Mouse (Mus musculus) monocyte, adult 5-6 weeks (primary cell): ENCODE data around the gene Mapk1ip1. TPM values are rescaled to one million over a fixed set of nuclear protein-coding genes. Genes with fewer than 3 reads are reported as not detected.

Experiments
- ATAC-seq: fragments of 153-309, 156-312 bp; replicated peaks from 2 replicates; pipeline ENCODE4 v1.8.0; 2017; ENCODE audit warnings: mild to moderate bottlenecking; ENCODE audit not compliant: low TSS enrichment, insufficient number of reproducible peaks, severe bottlenecking, poor library complexity, low FRiP score
- total RNA-seq: library from RNA; stranded (forward); fragments of 200-1000, 200-491, 200-594 nt; gene quantifications from 3 replicates; pipeline ENCODE4 v1.2.3, GENCODE M21; 2017

Mapk1ip1 gene
- total RNA-seq = 6.5 to 17.5 TPM (median 11.3 TPM) in 3 replicates

GRCm38 (mm10) chr7:138845544-138846391 lies at the start of gene Mapk1ip1, which contains the start of gene Ppp2r2d:
Gene Mapk1ip1, minus strand, starts transcription at chr7:138846273.
Gene Ppp2r2d, plus strand, starts transcription at chr7:138846079.
- peak; percentile 79 for ATAC-seq

GRCm38 (mm10) chr7:138885365-138886289 lies 39.6 kb upstream of the Mapk1ip1 start:
- peak; percentile 47; the same call in 1 of the 2 replicates for ATAC-seq

- no peak for ATAC-seq
These were observed 37.7 kb upstream of the Mapk1ip1 start for GRCm38 (mm10) chr7:138883724-138884123.

- ATAC-seq = no peak
These were observed 29.0 kb upstream of the Mapk1ip1 start for GRCm38 (mm10) chr7:138875031-138875430.

- ATAC-seq = no peak
These were observed 26.9 kb upstream of the Mapk1ip1 start for GRCm38 (mm10) chr7:138872956-138873355.

GRCm38 (mm10) chr7:138868316-138868715 lies 22.2 kb upstream of the Mapk1ip1 start:
- ATAC-seq = no peak

GRCm38 (mm10) chr7:138867286-138867685 lies 21.2 kb upstream of the Mapk1ip1 start:
- ATAC-seq = no peak

GRCm38 (mm10) chr7:138864776-138865175 lies 18.7 kb upstream of the Mapk1ip1 start:
- no peak for ATAC-seq

- no peak for ATAC-seq
These were observed 18.0 kb upstream of the Mapk1ip1 start for GRCm38 (mm10) chr7:138863950-138864572.

- ATAC-seq = no peak
These were observed 10.6 kb upstream of the Mapk1ip1 start for GRCm38 (mm10) chr7:138856670-138857069.

- no peak for ATAC-seq
These were observed 8.1 kb upstream of the Mapk1ip1 start for GRCm38 (mm10) chr7:138854201-138854600.

- ATAC-seq = no peak
These were observed 7.5 kb upstream of the Mapk1ip1 start for GRCm38 (mm10) chr7:138853417-138854031.

GRCm38 (mm10) chr7:138850083-138850482 lies 4.0 kb upstream of the Mapk1ip1 start:
- ATAC-seq = no peak

GRCm38 (mm10) chr7:138848028-138848920 lies 2.2 kb upstream of the Mapk1ip1 start:
- no peak for ATAC-seq

- no peak for ATAC-seq
These were observed 1.4 kb upstream of the Mapk1ip1 start for GRCm38 (mm10) chr7:138847316-138848027.

- ATAC-seq = no peak
These were observed 474 bp upstream of the Mapk1ip1 start for GRCm38 (mm10) chr7:138846502-138846991.

GRCm38 (mm10) chr7:138845111-138845510 lies 962 bp downstream of the Mapk1ip1 start:
- ATAC-seq = no peak
